Mouse (Mus musculus) MEL (cell line): ENCODE measurements around the gene Gria1. TPM values are rescaled to one million over a fixed set of nuclear protein-coding genes. Genes with fewer than 3 reads are reported as not detected.

Source experiments
- DNase-seq: peaks from one replicate; pipeline ENCODE4 v3.0.0; 2011; ENCODE audit warnings: low read depth, low spot score
- H3K27ac ChIP-seq: 2 replicates; pipeline ENCODE4 v1.5.1; 2012; ENCODE audit warnings: low read depth, mild to moderate bottlenecking, control low read depth, low read length, moderate library complexity; ENCODE audit not compliant: control insufficient read depth
- H3K27me3 ChIP-seq, 2 experiments: fragments of 150-350 bp in 1 of 2; sonication (generic) in 1 of 2; 2 replicates each; pipeline ENCODE4 v1.6.1; 2012; ENCODE audit warnings: low read length in 2 of 2, mild to moderate bottlenecking in 2 of 2, improper control_type of control experiment in 1 of 2, moderate library complexity in 1 of 2; ENCODE audit not compliant: insufficient read depth in 2 of 2, control insufficient read depth in 1 of 2
- H3K36me3 ChIP-seq, 2 experiments: 2 replicates each; pipeline ENCODE4 v1.6.1; 2012 to 2014; ENCODE audit warnings: low read length in 2 of 2, improper control_type of control experiment in 1 of 2, inconsistent platforms in 1 of 2, mild to moderate bottlenecking in 1 of 2; ENCODE audit not compliant: insufficient read depth in 2 of 2, control insufficient read depth in 1 of 2
- H3K4me1 ChIP-seq, 2 experiments: fragments of 150-350 bp in 1 of 2; sonication (generic) in 1 of 2; 2 replicates each; pipeline ENCODE4 v1.6.1; 2012; ENCODE audit warnings: low read length in 2 of 2, improper control_type of control experiment in 1 of 2, mild to moderate bottlenecking in 1 of 2; ENCODE audit not compliant: insufficient read depth in 2 of 2, control insufficient read depth in 1 of 2
- H3K4me3 ChIP-seq, 2 experiments: fragments of 150-350 bp in 1 of 2; sonication (generic) in 1 of 2; 2 replicates each; pipeline ENCODE4 v1.5.1; 2012; ENCODE audit warnings: low read depth in 2 of 2, low read length in 2 of 2, mild to moderate bottlenecking in 2 of 2, moderate library complexity in 2 of 2, control low read depth in 1 of 2, improper control_type of control experiment in 1 of 2; ENCODE audit not compliant: control insufficient read depth in 1 of 2, insufficient read depth in 1 of 2
- H3K79me2 ChIP-seq: 2 replicates; pipeline ENCODE4 v1.6.1; 2012; ENCODE audit warnings: mild to moderate bottlenecking, low read length, moderate library complexity; ENCODE audit not compliant: control insufficient read depth, poor library complexity, insufficient read depth
- H3K9ac ChIP-seq: 2 replicates; pipeline ENCODE4 v1.6.1; 2012; ENCODE audit warnings: low read depth, mild to moderate bottlenecking, control low read depth, low read length, moderate library complexity; ENCODE audit not compliant: control insufficient read depth, poor library complexity, severe bottlenecking
- H3K9me3 ChIP-seq: fragments of 150-350 bp; sonication (generic); replicated peaks from 2 replicates; pipeline ENCODE4 v1.6.1; 2012; ENCODE audit warnings: mild to moderate bottlenecking, low read length, improper control_type of control experiment, moderate library complexity; ENCODE audit not compliant: insufficient read depth
- CHD1 ChIP-seq: IDR thresholded peaks from 2 replicates; pipeline ENCODE4 v1.6.1; 2012; ENCODE audit warnings: low read depth, mild to moderate bottlenecking, inconsistent platforms, low read length, improper control_type of control experiment
- CHD2 ChIP-seq: IDR thresholded peaks from 2 replicates; pipeline ENCODE4 v1.6.1; 2011; ENCODE audit warnings: low read length, improper control_type of control experiment
- E2F4 ChIP-seq: IDR thresholded peaks from 2 replicates; pipeline ENCODE4 v1.6.1; 2011; ENCODE audit warnings: low read depth, low read length, improper control_type of control experiment, borderline replicate concordance
- GATA1 ChIP-seq: IDR thresholded peaks from 2 replicates; pipeline ENCODE4 v1.6.1; 2011; ENCODE audit warnings: low read depth, low read length, improper control_type of control experiment
- JUND ChIP-seq: IDR thresholded peaks from 2 replicates; pipeline ENCODE4 v1.6.1; 2011; ENCODE audit warnings: low read depth, mild to moderate bottlenecking, improper control_type of control experiment, low read length
- MAX ChIP-seq: IDR thresholded peaks from 2 replicates; pipeline ENCODE4 v1.6.1; 2011; ENCODE audit warnings: low read length, improper control_type of control experiment
- MAZ ChIP-seq: IDR thresholded peaks from 2 replicates; pipeline ENCODE4 v1.6.1; 2012; ENCODE audit warnings: low read depth, mild to moderate bottlenecking, inconsistent platforms, low read length, improper control_type of control experiment
- MEF2A ChIP-seq: IDR thresholded peaks from 2 replicates; pipeline ENCODE4 v1.6.1; 2014; ENCODE audit warnings: low read depth, mild to moderate bottlenecking, inconsistent platforms, low read length, improper control_type of control experiment; ENCODE audit not compliant: poor library complexity, insufficient replicate concordance, severe bottlenecking; ENCODE audit errors: extremely low read depth
- MXI1 ChIP-seq: IDR thresholded peaks from 2 replicates; pipeline ENCODE4 v1.6.1; 2011; ENCODE audit warnings: mild to moderate bottlenecking, low read depth, low read length, improper control_type of control experiment
- MYC ChIP-seq: IDR thresholded peaks from 2 replicates; pipeline ENCODE4 v1.6.1; 2011; ENCODE audit warnings: low read depth, mild to moderate bottlenecking, low read length, improper control_type of control experiment, moderate library complexity
- NRF1 ChIP-seq: IDR thresholded peaks from 2 replicates; pipeline ENCODE4 v1.6.1; 2014; ENCODE audit warnings: low read depth, mild to moderate bottlenecking, inconsistent platforms, low read length, improper control_type of control experiment, moderate library complexity; ENCODE audit not compliant: poor library complexity, insufficient read depth, severe bottlenecking
- POLR2A ChIP-seq, 2 experiments: IDR thresholded peaks; 2 replicates each; pipeline ENCODE4 v1.6.1; 2011 to 2012; ENCODE audit warnings: low read length in 2 of 2, mild to moderate bottlenecking in 2 of 2, control low read depth in 1 of 2, improper control_type of control experiment in 1 of 2, low read depth in 1 of 2, moderate library complexity in 1 of 2; ENCODE audit not compliant: control insufficient read depth in 1 of 2, insufficient read depth in 1 of 2, poor library complexity in 1 of 2
- RAD21 ChIP-seq: IDR thresholded peaks from 2 replicates; pipeline ENCODE4 v1.6.1; 2011; ENCODE audit warnings: mild to moderate bottlenecking, low read depth, low read length, improper control_type of control experiment
- RCOR1 ChIP-seq: IDR thresholded peaks from 2 replicates; pipeline ENCODE4 v1.6.1; 2012; ENCODE audit warnings: low read depth, mild to moderate bottlenecking, inconsistent platforms, low read length, improper control_type of control experiment
- SMC3 ChIP-seq: IDR thresholded peaks from 2 replicates; pipeline ENCODE4 v1.6.1; 2011; ENCODE audit warnings: low read depth, low read length, improper control_type of control experiment
- TBP ChIP-seq: IDR thresholded peaks from 2 replicates; pipeline ENCODE4 v1.8.0; 2011; ENCODE audit warnings: low read depth, low read length, improper control_type of control experiment
- TCF12 ChIP-seq: IDR thresholded peaks from 2 replicates; pipeline ENCODE4 v1.6.1; 2014; ENCODE audit warnings: low read depth, mild to moderate bottlenecking, inconsistent platforms, low read length, improper control_type of control experiment, moderate library complexity
- USF1 ChIP-seq: IDR thresholded peaks from 2 replicates; pipeline ENCODE4 v1.6.1; 2014; ENCODE audit warnings: low read depth, mild to moderate bottlenecking, inconsistent platforms, low read length, improper control_type of control experiment, moderate library complexity
- ZC3H11A ChIP-seq: IDR thresholded peaks from 2 replicates; pipeline ENCODE4 v1.6.1; 2012; ENCODE audit warnings: low read depth, mild to moderate bottlenecking, inconsistent platforms, low read length, improper control_type of control experiment
- ZKSCAN1 ChIP-seq: IDR thresholded peaks from 2 replicates; pipeline ENCODE4 v1.6.1; 2012; ENCODE audit warnings: low read depth, mild to moderate bottlenecking, inconsistent platforms, low read length, improper control_type of control experiment, moderate library complexity
- ZMIZ1 ChIP-seq: IDR thresholded peaks from 2 replicates; pipeline ENCODE4 v1.6.1; 2012; ENCODE audit warnings: low read depth, mild to moderate bottlenecking, inconsistent platforms, low read length, improper control_type of control experiment, moderate library complexity
- ZNF384 ChIP-seq: IDR thresholded peaks from 2 replicates; pipeline ENCODE4 v1.6.1; 2012; ENCODE audit warnings: low read depth, mild to moderate bottlenecking, inconsistent platforms, low read length, improper control_type of control experiment
- polyA plus RNA-seq, 2 experiments: library from polyadenylated mRNA; stranded (reverse) in 1 of 2; unstranded in 1 of 2; fragments of >175 nt in 1 of 2; fragments of >200 nt in 1 of 2; gene quantifications; 2 replicates each; pipeline versions ENCODE4 v1.2.1 to v1.2.4; 2012; ENCODE audit warnings: low replicate concordance in 2 of 2, low read depth in 1 of 2; ENCODE audit not compliant: insufficient read length in 2 of 2, insufficient read depth in 1 of 2, missing spikeins in 1 of 2
- total RNA-seq: library from RNA; depleted of rRNA; stranded (reverse); fragments of 300-350 nt; gene quantifications from 2 replicates; pipeline ENCODE4 v1.2.3, GENCODE M21; 2012

The Gria1 gene
- total and polyA plus RNA-seq, 3 experiments = not detected

DNA sequence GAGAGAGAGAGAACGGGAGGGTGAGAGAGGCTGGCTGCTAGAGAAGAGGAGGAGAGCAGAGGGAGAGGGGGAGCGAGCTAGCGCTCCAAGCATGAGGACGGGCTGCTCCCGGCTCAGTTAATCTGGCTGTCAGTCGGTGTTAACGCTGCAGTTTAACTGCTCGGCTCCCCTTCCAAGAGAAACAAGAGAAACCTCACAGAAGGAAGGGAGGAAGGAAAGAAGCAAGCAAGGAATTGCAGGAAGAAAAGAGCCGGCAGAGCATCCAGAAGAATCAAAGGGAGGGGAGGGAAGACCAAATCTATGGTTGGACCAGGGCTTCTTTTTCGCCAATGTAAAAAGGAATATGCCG is 478 bp downstream of the Gria1 start:
- no peak for TF ChIP-seq TBP
- no peak for TF ChIP-seq RAD21
- no peak for TF ChIP-seq E2F4
- no peak for TF ChIP-seq NRF1
- no peak for TF ChIP-seq GATA1
- TF ChIP-seq MYC = no peak
- no peak for TF ChIP-seq MXI1
- no peak for TF ChIP-seq ZKSCAN1
- H3K36me3 ChIP-seq = no peaks in the 10 kb centered on the region
- H3K27ac ChIP-seq = no peak overlapping the region
- DNase-seq = no peak
- no peaks in the 10 kb centered on the region for H3K4me1 ChIP-seq
- no peaks in the 10 kb centered on the region for H3K27me3 ChIP-seq
- no peak overlapping the region for H3K4me3 ChIP-seq
- no peak overlapping the region for H3K9ac ChIP-seq
- no peaks in the 10 kb centered on the region for H3K79me2 ChIP-seq
- no peaks in the 10 kb centered on the region for H3K9me3 ChIP-seq

DNA sequence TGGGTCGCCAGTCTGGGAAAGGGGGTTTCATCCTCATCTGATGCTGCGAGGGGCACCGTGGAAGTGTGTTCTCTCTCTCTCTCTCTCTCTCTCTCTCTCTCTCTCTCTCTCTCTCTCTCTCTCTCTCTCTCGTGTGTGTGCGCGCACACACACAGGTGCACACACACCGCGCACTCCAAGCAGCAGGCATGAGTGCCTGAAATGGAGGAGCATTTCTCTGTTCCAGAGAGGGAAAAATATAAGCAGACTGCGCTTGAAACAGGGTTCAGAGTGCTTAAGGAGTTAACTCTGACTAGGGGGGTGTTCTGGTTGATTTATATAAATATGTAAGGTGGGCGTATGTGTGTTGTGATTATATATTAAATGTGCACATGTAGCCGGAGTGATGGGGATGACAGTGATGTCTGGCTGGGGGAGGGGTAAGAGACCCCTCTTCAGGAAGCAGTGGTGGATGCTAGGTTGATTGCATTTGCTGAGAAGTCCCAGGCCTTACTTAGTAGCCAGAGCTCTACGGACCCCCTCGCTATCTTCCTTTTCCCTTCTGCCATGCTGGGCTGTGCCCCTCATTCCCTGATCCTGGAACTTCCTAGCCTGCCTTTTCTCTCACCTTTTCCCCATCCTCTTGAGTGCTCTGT is 1.2 kb downstream of the Gria1 start:
- H3K9me3 ChIP-seq = no peaks in the 10 kb centered on the region
- TF ChIP-seq POLR2A (IDR thresholded peaks at IDR 0.05; ENCODE audit: control insufficient read depth in 1 of 2, insufficient read depth in 1 of 2, low read depth in 1 of 2, low read length in 2 of 2, poor library complexity in 1 of 2) (no peak), MAX (no peak), MXI1 (no peak), CHD1 (no peak), JUND (no peak), NRF1 (no peak), MEF2A (no peak), TCF12 (no peak), CHD2 (no peak), ZNF384 (no peak), ZMIZ1 (no peak), MAZ (no peak), USF1 (no peak), SMC3 (no peak), ZC3H11A (no peak), RCOR1 (no peak)
- TF ChIP-seq, all 39 proteins: peak for 0
- H3K27ac ChIP-seq = no peak overlapping the region
- H3K4me1 ChIP-seq = no peaks in the 10 kb centered on the region
- DNase-seq = no peak
- no peak overlapping the region for H3K9ac ChIP-seq
- H3K27me3 ChIP-seq = no peaks in the 10 kb centered on the region
- no peak overlapping the region for H3K4me3 ChIP-seq
- no peaks in the 10 kb centered on the region for H3K36me3 ChIP-seq
- H3K79me2 ChIP-seq = no peaks in the 10 kb centered on the region
